Mouse (Mus musculus) limb, embryonic 11.5 days (tissue): ENCODE data around the gene Gpr34. TPM values are rescaled to one million over a fixed set of nuclear protein-coding genes. Genes with fewer than 3 reads are reported as not detected.

Experiments
- ATAC-seq: fragments of 200-750 bp; cut with Nextera tagmentation; 2 replicates; pipeline ENCODE4 v1.8.0; 2017; ENCODE audit warnings: low read depth; ENCODE audit not compliant: insufficient number of reproducible peaks, low FRiP score, low TSS enrichment
- DNase-seq: peaks from one replicate; pipeline ENCODE4 v3.0.0-alpha.2; 2015; ENCODE audit warnings: low spot score
- H3K27ac ChIP-seq: fragments of 300-500 bp; sonication (generic); replicated peaks from 2 replicates; pipeline ENCODE4 v1.5.1; 2014; ENCODE audit warnings: low read depth, mild to moderate bottlenecking, low read length
- H3K27me3 ChIP-seq: fragments of 300-500 bp; sonication (generic); 2 replicates; pipeline ENCODE4 v1.6.1; 2014; ENCODE audit warnings: mild to moderate bottlenecking, low read length, mixed read lengths; ENCODE audit not compliant: control insufficient read depth, insufficient read depth
- H3K36me3 ChIP-seq: fragments of 300-500 bp; sonication (generic); 2 replicates; pipeline ENCODE4 v1.6.1; 2014; ENCODE audit warnings: mild to moderate bottlenecking, low read length, moderate library complexity, mixed read lengths; ENCODE audit not compliant: control insufficient read depth, insufficient read depth
- H3K4me1 ChIP-seq: fragments of 300-500 bp; sonication (generic); 2 replicates; pipeline ENCODE4 v1.6.1; 2014; ENCODE audit warnings: low read length, mixed read lengths; ENCODE audit not compliant: control insufficient read depth, insufficient read depth
- H3K4me2 ChIP-seq: fragments of 300-500 bp; sonication (generic); 2 replicates; pipeline ENCODE4 v1.6.1; 2014; ENCODE audit warnings: low read depth, mild to moderate bottlenecking, moderate library complexity; ENCODE audit not compliant: severe bottlenecking
- H3K4me3 ChIP-seq: fragments of 300-500 bp; sonication (generic); 2 replicates; pipeline ENCODE4 v1.5.1; 2014; ENCODE audit warnings: low read depth, low read length
- H3K9ac ChIP-seq: fragments of 300-500 bp; sonication (generic); 2 replicates; pipeline ENCODE4 v1.6.1; 2014; ENCODE audit warnings: mild to moderate bottlenecking, low read length
- H3K9me3 ChIP-seq: fragments of 300-500 bp; sonication (generic); 2 replicates; pipeline ENCODE4 v1.6.1; 2016; ENCODE audit warnings: low read length; ENCODE audit not compliant: control insufficient read depth
- WGBS: fragments of 180-500 bp; shearing (Covaris S2); extraction: QIAGEN DNeasy Blood & Tissue Kit; methylation state at CpG from one replicate; pipeline ENCODE4 v1.1.7; 2014; 5-methylcytosine and 5-hydroxymethylcytosine counted together
- microRNA-seq: library from miRNA; unstranded; fragments of <30 nt; microRNA quantifications from one replicate; pipeline ENCODE4, GENCODE M21; 2016
- polyA plus RNA-seq: library from polyadenylated mRNA; unstranded; fragments of >200 nt; fragmentation: Nextera tagmentation; extraction: Ambion mirVana; gene quantifications from 2 replicates; pipeline ENCODE4 v1.2.1, GENCODE M21; 2014

The Gpr34 gene
- polyA plus RNA-seq, 1 experiment from 2014 or later, result 0.88 TPM

GRCm38 (mm10) chrX:13688356-13688755 lies 56.5 kb downstream of the Gpr34 start:
- H3K36me3 ChIP-seq, result no peaks in the 10 kb centered on the region
- no peak overlapping the region for H3K4me3 ChIP-seq
- H3K27me3 ChIP-seq, result no peaks in the 10 kb centered on the region
- no peak overlapping the region for H3K9ac ChIP-seq
- no peaks in the 10 kb centered on the region for H3K4me1 ChIP-seq
- 77% methylated on average over 2 of the region's 2 CpGs for WGBS
- H3K9me3 ChIP-seq, result no peaks in the 10 kb centered on the region
- no peak overlapping the region for H3K27ac ChIP-seq
- ATAC-seq (no peak), DNase-seq (no peak)
- H3K4me2 ChIP-seq, result no peak overlapping the region

Small RNAs within 50 kb of the gene (microRNA-seq; reads per million reads assigned to microRNA genes)
- gene Gm25246, result not detected

Other genes starting within 250 kb of the Gpr34 start
- not detected in 2 replicates for gene Nyx, start 166.0 kb upstream of the Gpr34 start, polyA plus RNA-seq
- gene Gpr82, start 29.3 kb downstream of the Gpr34 start, polyA plus RNA-seq, result 0.41 and 0.60 TPM in 2 replicates
- 12.8 and 16.5 TPM in 2 replicates for gene Cask, start 219.3 kb downstream of the Gpr34 start, polyA plus RNA-seq